Mouse (Mus musculus) megakaryocyte-erythroid progenitor cell, adult 5-6 weeks (primary cell): Measurements from ENCODE around the gene Plekha4. TPM values are rescaled to one million over a fixed set of nuclear protein-coding genes. Genes with fewer than 3 reads are reported as not detected.

Source experiments
- ATAC-seq: replicated peaks from 2 replicates; pipeline ENCODE4 v1.8.0; 2016; ENCODE audit warnings: mild to moderate bottlenecking, inconsistent platforms; ENCODE audit not compliant: severe bottlenecking, poor library complexity, low FRiP score, low TSS enrichment
- total RNA-seq, 2 experiments: library from RNA; stranded (forward) in 1 of 2; stranded (reverse) in 1 of 2; fragments of 200-1000, 215-1000 nt in 1 of 2; fragments of >200 nt in 1 of 2; fragmentation: Nextera tagmentation in 1 of 2; gene quantifications; 2 replicates each; pipeline ENCODE4 v1.2.3; 2014 to 2017

The Plekha4 gene
- total RNA-seq, 2 experiments from 2014 or later = not detected

DNA sequence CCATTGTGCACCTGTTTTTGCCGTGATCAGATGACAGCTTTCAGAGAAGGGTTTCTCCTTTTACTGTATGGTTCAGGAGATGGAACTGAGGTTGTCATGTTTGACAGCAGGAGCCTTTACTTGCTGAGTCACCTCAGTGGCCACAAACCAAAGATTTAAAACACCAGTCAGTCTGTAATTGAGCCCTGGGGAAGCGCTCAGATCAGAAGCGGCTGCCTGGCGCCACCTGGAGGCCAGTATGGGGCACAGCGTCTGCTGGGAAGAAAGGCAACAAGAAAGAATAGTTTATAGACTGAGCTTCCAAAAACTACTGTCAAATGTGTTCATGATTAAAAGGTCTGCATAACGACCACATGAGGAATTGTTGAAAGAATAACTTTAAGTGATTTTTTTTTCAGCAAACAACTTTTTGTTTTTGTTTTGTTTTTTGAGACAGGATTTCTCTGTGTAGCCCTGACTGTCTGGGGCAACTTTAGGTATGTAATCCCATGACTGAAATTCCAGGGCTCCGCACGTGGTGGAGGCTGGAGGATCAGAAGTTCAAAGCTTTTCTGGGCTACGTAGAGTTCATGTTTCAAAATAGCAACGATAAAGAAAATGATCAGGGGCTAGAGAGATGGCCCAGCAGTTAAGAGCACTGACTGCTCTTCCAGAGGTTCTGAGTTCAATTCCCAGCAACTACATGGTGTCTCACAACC, 67.1 kb downstream of the Plekha4 start:
- ATAC-seq = peak; percentile 39; the same call in 1 of the 2 replicates

DNA sequence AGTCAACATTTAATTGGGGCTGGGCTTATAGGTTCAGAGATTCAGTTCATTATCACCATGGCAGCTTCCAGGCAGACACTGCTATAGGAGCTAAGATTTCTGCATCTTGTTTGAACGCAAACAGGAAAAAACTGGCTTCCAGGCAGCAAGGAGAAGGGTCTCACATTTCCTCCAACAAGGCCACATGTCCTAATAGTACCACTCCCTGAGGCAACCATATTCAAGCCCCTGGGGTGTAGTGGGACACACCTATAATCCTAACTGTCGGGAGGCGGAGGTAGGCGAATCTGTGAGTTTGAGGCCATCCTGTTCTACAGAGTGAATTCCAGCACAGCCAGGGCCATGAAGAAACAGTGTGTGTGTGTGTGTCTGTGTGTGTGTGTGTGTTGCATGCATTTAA, 69.0 kb downstream of the Plekha4 start:
- no peak for ATAC-seq

DNA sequence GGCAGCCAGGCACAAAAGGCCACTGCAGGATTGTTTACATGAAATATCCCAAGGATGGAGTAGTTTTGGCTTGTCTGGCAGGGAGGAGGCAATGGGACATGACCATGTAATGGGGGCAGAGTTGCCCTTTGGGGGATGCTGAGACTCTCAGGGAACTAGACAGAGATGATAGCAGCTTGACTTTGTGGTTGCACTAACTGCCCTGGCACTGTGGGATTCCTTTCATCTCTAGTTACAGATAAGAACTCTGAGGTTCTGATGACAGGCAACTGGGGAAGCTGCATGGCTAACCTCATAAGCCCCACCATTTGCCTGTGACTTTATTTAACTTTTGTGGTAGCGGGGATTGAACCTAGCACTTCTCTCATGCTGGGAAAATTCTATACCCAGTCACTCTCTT, 70.0 kb downstream of the Plekha4 start:
- peak; percentile 52; the same call in 1 of the 2 replicates for ATAC-seq

DNA sequence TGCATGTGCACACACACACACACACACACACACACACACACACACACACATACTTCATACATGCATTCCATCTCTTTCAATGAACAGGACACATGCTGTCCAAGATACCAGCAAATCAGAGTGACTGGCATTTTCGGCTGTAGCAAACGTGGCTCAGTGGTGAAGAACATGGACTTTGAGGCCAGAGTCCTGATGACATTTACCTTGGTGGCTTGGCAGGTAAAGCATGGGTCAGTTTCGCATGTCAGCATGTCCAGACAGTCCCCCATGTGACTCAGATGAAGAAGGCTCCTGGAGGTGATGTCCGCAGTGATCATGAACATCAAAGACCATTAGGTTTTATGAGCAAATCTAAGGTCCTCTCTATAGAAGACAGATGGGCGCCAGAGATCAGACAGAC, 70.9 kb downstream of the Plekha4 start:
- ATAC-seq = no peak

DNA sequence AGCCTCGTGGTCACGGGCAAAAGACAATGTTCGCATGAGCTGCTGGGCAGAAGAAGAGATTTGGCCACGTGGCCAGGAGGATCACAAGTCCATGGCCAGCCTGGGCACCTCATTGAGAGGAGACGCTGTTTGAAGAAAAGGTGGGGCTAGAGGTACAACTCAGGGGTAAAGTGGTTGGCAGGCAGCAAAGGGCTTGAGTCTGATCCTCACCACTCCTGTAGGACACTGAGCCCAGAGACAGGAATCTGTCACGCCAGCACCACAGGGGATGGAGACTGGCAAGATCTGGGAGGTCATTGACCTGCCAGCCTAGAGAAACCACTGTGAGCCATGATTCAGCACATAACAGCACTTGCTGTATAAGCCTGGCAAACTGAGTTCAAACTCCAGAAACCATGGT, 71.4 kb downstream of the Plekha4 start:
- no peak for ATAC-seq

DNA sequence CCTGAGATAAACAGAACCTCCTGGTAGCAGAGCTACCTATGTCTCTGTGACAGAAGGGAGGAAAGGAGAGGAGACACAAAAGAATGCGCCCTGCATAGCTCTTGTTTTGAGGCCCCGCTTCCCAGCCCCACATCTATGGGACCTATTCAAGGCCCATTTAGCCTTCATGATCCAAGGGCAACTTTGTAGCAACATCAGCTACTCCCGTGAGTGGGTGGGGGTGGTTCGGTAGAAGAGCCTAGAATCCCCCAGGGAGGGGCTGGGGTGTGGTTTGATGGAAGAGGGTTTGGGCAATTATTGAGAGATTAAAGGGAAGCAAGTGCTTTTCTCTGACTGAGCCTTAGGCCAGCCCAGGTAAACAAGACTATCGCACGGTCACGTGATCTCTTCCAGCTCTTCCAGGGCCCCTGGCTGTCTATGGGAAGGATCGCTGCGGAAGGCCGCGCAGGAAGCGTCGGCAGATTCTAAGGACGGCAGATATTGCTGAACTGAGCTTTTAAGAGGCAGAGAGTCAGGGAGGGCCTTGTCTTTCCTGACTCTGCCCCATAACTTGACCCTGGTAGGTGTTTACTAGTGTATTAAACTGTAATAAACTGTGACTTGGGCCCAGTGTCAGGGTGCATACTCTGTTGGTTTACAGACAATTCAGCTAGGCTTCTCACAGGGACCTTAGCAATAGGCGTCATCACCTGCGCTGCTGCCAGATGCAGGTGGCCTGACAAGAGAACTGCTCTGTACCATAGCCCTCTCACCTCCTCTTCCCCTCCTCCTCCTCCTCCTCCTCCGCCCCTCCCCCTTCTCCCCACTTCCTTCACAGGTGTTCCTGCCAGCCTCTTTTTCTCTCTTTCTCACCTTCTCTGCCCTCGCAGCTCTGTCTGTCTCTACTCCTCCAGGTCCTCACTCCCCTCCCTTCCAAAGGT, 73.1 kb downstream of the Plekha4 start:
- no peak for ATAC-seq

Other genes starting within 250 kb of the Plekha4 start
Only the 30 nearest of the 34 such genes appear.
- not detected in 2 replicates for gene Hrc, start 191.0 kb upstream of the Plekha4 start, total RNA-seq (2014; fragmentation: Nextera tagmentation)
- not detected in 2 replicates for gene Hrc, start 191.0 kb upstream of the Plekha4 start, total RNA-seq (2017)
- 0.42 TPM in 1 of 2 replicates, not detected in the other for gene Ppfia3, start 159.3 kb upstream of the Plekha4 start, total RNA-seq (2014; fragmentation: Nextera tagmentation)
- 0.80 TPM in 1 of 2 replicates, not detected in the other for gene Ppfia3, start 159.3 kb upstream of the Plekha4 start, total RNA-seq (2017)
- 2.4 and 2.6 TPM in 2 replicates for gene Lin7b, start 155.7 kb upstream of the Plekha4 start, total RNA-seq (2014; fragmentation: Nextera tagmentation)
- gene Lin7b, start 155.7 kb upstream of the Plekha4 start, total RNA-seq (2017) = not detected in 2 replicates
- 350 and 415 TPM in 2 replicates for gene Snrnp70, start 130.6 kb upstream of the Plekha4 start, total RNA-seq (2014; fragmentation: Nextera tagmentation)
- gene Snrnp70, start 130.6 kb upstream of the Plekha4 start, total RNA-seq (2017) = 478 and 585 TPM in 2 replicates
- not detected in 2 replicates for gene Kcna7, start 120.7 kb upstream of the Plekha4 start, total RNA-seq (2014; fragmentation: Nextera tagmentation)
- not detected in 2 replicates for gene Kcna7, start 120.7 kb upstream of the Plekha4 start, total RNA-seq (2017)
- gene Ntf5, start 112.6 kb upstream of the Plekha4 start, total RNA-seq (2014; fragmentation: Nextera tagmentation) = not detected in 2 replicates
- gene Ntf5, start 112.6 kb upstream of the Plekha4 start, total RNA-seq (2017) = not detected in 2 replicates
- gene Lhb, start 105.5 kb upstream of the Plekha4 start, total RNA-seq (2014; fragmentation: Nextera tagmentation) = not detected in 2 replicates
- gene Lhb, start 105.5 kb upstream of the Plekha4 start, total RNA-seq (2017) = not detected in 2 replicates
- 5.9 and 6.2 TPM in 2 replicates for gene Gys1, start 91.5 kb upstream of the Plekha4 start, total RNA-seq (2014; fragmentation: Nextera tagmentation)
- gene Gys1, start 91.5 kb upstream of the Plekha4 start, total RNA-seq (2017) = 3.4 and 4.6 TPM in 2 replicates
- gene Ruvbl2, start 88.2 kb upstream of the Plekha4 start, total RNA-seq (2014; fragmentation: Nextera tagmentation) = 171 and 179 TPM in 2 replicates
- gene Ruvbl2, start 88.2 kb upstream of the Plekha4 start, total RNA-seq (2017) = 185 and 236 TPM in 2 replicates
- gene Ftl1, start 66.4 kb upstream of the Plekha4 start, total RNA-seq (2014; fragmentation: Nextera tagmentation) = 1,148 and 1,512 TPM in 2 replicates
- gene Ftl1, start 66.4 kb upstream of the Plekha4 start, total RNA-seq (2017) = 490 and 578 TPM in 2 replicates
- gene Bax, start 59.4 kb upstream of the Plekha4 start, total RNA-seq (2014; fragmentation: Nextera tagmentation) = 60.7 and 75.9 TPM in 2 replicates
- 38.8 and 40.8 TPM in 2 replicates for gene Bax, start 59.4 kb upstream of the Plekha4 start, total RNA-seq (2017)
- gene Tulp2, start 44.5 kb upstream of the Plekha4 start, total RNA-seq (2014; fragmentation: Nextera tagmentation) = 0.42 TPM in 1 of 2 replicates, not detected in the other
- gene Tulp2, start 44.5 kb upstream of the Plekha4 start, total RNA-seq (2017) = 0.19 TPM in 1 of 2 replicates, not detected in the other
- gene Gm45808, start 39.5 kb upstream of the Plekha4 start, total RNA-seq (2014; fragmentation: Nextera tagmentation) = not detected in 2 replicates
- not detected in 2 replicates for gene Gm45808, start 39.5 kb upstream of the Plekha4 start, total RNA-seq (2017)
- 1.9 and 2.5 TPM in 2 replicates for gene Dhdh, start 37.5 kb upstream of the Plekha4 start, total RNA-seq (2014; fragmentation: Nextera tagmentation)
- 1.8 and 3.5 TPM in 2 replicates for gene Dhdh, start 37.5 kb upstream of the Plekha4 start, total RNA-seq (2017)
- gene Nucb1, start 15.9 kb upstream of the Plekha4 start, total RNA-seq (2014; fragmentation: Nextera tagmentation) = 100 and 140 TPM in 2 replicates
- 285 and 323 TPM in 2 replicates for gene Nucb1, start 15.9 kb upstream of the Plekha4 start, total RNA-seq (2017)
- gene Ppp1r15a, start 62 bp upstream of the Plekha4 start, total RNA-seq (2014; fragmentation: Nextera tagmentation) = 35.5 and 79.3 TPM in 2 replicates
- 161 and 186 TPM in 2 replicates for gene Ppp1r15a, start 62 bp upstream of the Plekha4 start, total RNA-seq (2017)
- not detected in 2 replicates for gene Hsd17b14, start 28.6 kb downstream of the Plekha4 start, total RNA-seq (2014; fragmentation: Nextera tagmentation)
- gene Hsd17b14, start 28.6 kb downstream of the Plekha4 start, total RNA-seq (2017) = not detected in 2 replicates
- 81.0 and 92.5 TPM in 2 replicates for gene Bcat2, start 43.8 kb downstream of the Plekha4 start, total RNA-seq (2014; fragmentation: Nextera tagmentation)
- gene Bcat2, start 43.8 kb downstream of the Plekha4 start, total RNA-seq (2017) = 23.3 and 50.0 TPM in 2 replicates
- not detected in 2 replicates for gene Fgf21, start 89.2 kb downstream of the Plekha4 start, total RNA-seq (2014; fragmentation: Nextera tagmentation)
- gene Fgf21, start 89.2 kb downstream of the Plekha4 start, total RNA-seq (2017) = not detected in 2 replicates
- not detected in 2 replicates for gene Fut1, start 91.0 kb downstream of the Plekha4 start, total RNA-seq (2014; fragmentation: Nextera tagmentation)
- gene Fut1, start 91.0 kb downstream of the Plekha4 start, total RNA-seq (2017) = not detected in 2 replicates
- not detected in 2 replicates for gene Izumo1, start 95.5 kb downstream of the Plekha4 start, total RNA-seq (2014; fragmentation: Nextera tagmentation)
- gene Izumo1, start 95.5 kb downstream of the Plekha4 start, total RNA-seq (2017) = not detected in 2 replicates
- gene Rasip1, start 101.2 kb downstream of the Plekha4 start, total RNA-seq (2014; fragmentation: Nextera tagmentation) = not detected in 2 replicates
- not detected in 2 replicates for gene Rasip1, start 101.2 kb downstream of the Plekha4 start, total RNA-seq (2017)
- gene Mamstr, start 113.6 kb downstream of the Plekha4 start, total RNA-seq (2014; fragmentation: Nextera tagmentation) = not detected in 2 replicates
- gene Mamstr, start 113.6 kb downstream of the Plekha4 start, total RNA-seq (2017) = not detected in 2 replicates
- gene Fut2, start 140.1 kb downstream of the Plekha4 start, total RNA-seq (2014; fragmentation: Nextera tagmentation) = not detected in 2 replicates
- gene Fut2, start 140.1 kb downstream of the Plekha4 start, total RNA-seq (2017) = not detected in 2 replicates
- not detected in 2 replicates for gene Ntn5, start 157.7 kb downstream of the Plekha4 start, total RNA-seq (2014; fragmentation: Nextera tagmentation)
- gene Ntn5, start 157.7 kb downstream of the Plekha4 start, total RNA-seq (2017) = not detected in 2 replicates
- not detected in 2 replicates for gene Sec1, start 168.1 kb downstream of the Plekha4 start, total RNA-seq (2014; fragmentation: Nextera tagmentation)
- not detected in 2 replicates for gene Sec1, start 168.1 kb downstream of the Plekha4 start, total RNA-seq (2017)
- not detected in 2 replicates for gene Car11, start 173.5 kb downstream of the Plekha4 start, total RNA-seq (2014; fragmentation: Nextera tagmentation)
- gene Car11, start 173.5 kb downstream of the Plekha4 start, total RNA-seq (2017) = not detected in 2 replicates
- 7.1 and 9.1 TPM in 2 replicates for gene Dbp, start 178.8 kb downstream of the Plekha4 start, total RNA-seq (2014; fragmentation: Nextera tagmentation)
- gene Dbp, start 178.8 kb downstream of the Plekha4 start, total RNA-seq (2017) = 5.6 and 6.2 TPM in 2 replicates
- 2,679 and 3,223 TPM in 2 replicates for gene Rpl18, start 189.1 kb downstream of the Plekha4 start, total RNA-seq (2014; fragmentation: Nextera tagmentation)
- gene Rpl18, start 189.1 kb downstream of the Plekha4 start, total RNA-seq (2017) = 1,594 and 2,062 TPM in 2 replicates
- 16.3 and 19.8 TPM in 2 replicates for gene Sphk2, start 191.7 kb downstream of the Plekha4 start, total RNA-seq (2014; fragmentation: Nextera tagmentation)
- gene Sphk2, start 191.7 kb downstream of the Plekha4 start, total RNA-seq (2017) = 7.5 and 7.8 TPM in 2 replicates